Mouse (Mus musculus): Measurements from ENCODE around the gene Fam3b. TPM values are rescaled to one million over a fixed set of nuclear protein-coding genes. Genes with fewer than 3 reads are reported as not detected.

Fam3b gene
- polyA plus RNA-seq, 1 experiment from 2014 or later, result not detected

- H3K4me3 ChIP-seq (ENCODE audit: low read length), result no peak overlapping the region
- 14% methylated on average over 1 of the region's 1 CpGs for WGBS
- H3K9me3 ChIP-seq (ENCODE audit: control insufficient read depth, low read length), result no peaks in the 10 kb centered on the region
- H3K9ac ChIP-seq (ENCODE audit: low read depth, low read length), result no peak overlapping the region
- H3K4me2 ChIP-seq (replicated peaks; ENCODE audit: low read depth, low read length), result no peak overlapping the region
- no peak overlapping the region for H3K27ac ChIP-seq (ENCODE audit: low read depth, low read length)
- no peaks in the 10 kb centered on the region for H3K36me3 ChIP-seq (ENCODE audit: control insufficient read depth, insufficient read depth, low read length)
- H3K27me3 ChIP-seq (ENCODE audit: control insufficient read depth, insufficient read depth, low read length), result no peaks in the 10 kb centered on the region
- no peaks in the 10 kb centered on the region for H3K4me1 ChIP-seq (ENCODE audit: control insufficient read depth, insufficient read depth, low read length)
- ATAC-seq (ENCODE audit: low FRiP score, low TSS enrichment), result 0 out of 2 replicates have a peak, but pooled peaks have one; percentile 55
Observed at GRCm38 (mm10) chr16:97523024-97523423, 8.4 kb upstream of the Fam3b start.

GRCm38 (mm10) chr16:97521983-97522382, 7.4 kb upstream of the Fam3b start:
- no peak for ATAC-seq (ENCODE audit: low FRiP score, low TSS enrichment)

GRCm38 (mm10) chr16:97516341-97516740, 1.7 kb upstream of the Fam3b start:
- no peaks in the 10 kb centered on the region for H3K27me3 ChIP-seq (ENCODE audit: control insufficient read depth, insufficient read depth, low read length)
- H3K4me2 ChIP-seq (replicated peaks; ENCODE audit: low read depth, low read length), result no peak overlapping the region
- ATAC-seq (ENCODE audit: low FRiP score, low TSS enrichment), result no peak
- H3K9ac ChIP-seq (ENCODE audit: low read depth, low read length), result no peak overlapping the region
- no peak overlapping the region for H3K4me3 ChIP-seq (ENCODE audit: low read length)
- H3K27ac ChIP-seq (ENCODE audit: low read depth, low read length), result no peak overlapping the region
- no peaks in the 10 kb centered on the region for H3K9me3 ChIP-seq (ENCODE audit: control insufficient read depth, low read length)
- WGBS, result 78% methylated on average over 3 of the region's 3 CpGs
- no peaks in the 10 kb centered on the region for H3K4me1 ChIP-seq (ENCODE audit: control insufficient read depth, insufficient read depth, low read length)
- H3K36me3 ChIP-seq (ENCODE audit: control insufficient read depth, insufficient read depth, low read length), result no peaks in the 10 kb centered on the region

More at GRCm38 (mm10) chr16:97521983-97522382, 7.4 kb upstream of the Fam3b start:
- no peaks in the 10 kb centered on the region for H3K9me3 ChIP-seq (ENCODE audit: control insufficient read depth, low read length)
- H3K4me1 ChIP-seq (ENCODE audit: control insufficient read depth, insufficient read depth, low read length), result no peaks in the 10 kb centered on the region
- H3K36me3 ChIP-seq (ENCODE audit: control insufficient read depth, insufficient read depth, low read length), result no peaks in the 10 kb centered on the region
- H3K27me3 ChIP-seq (ENCODE audit: control insufficient read depth, insufficient read depth, low read length), result no peaks in the 10 kb centered on the region
- H3K4me2 ChIP-seq (replicated peaks; ENCODE audit: low read depth, low read length), result no peak overlapping the region
- no peak overlapping the region for H3K27ac ChIP-seq (ENCODE audit: low read depth, low read length)
- H3K9ac ChIP-seq (ENCODE audit: low read depth, low read length), result no peak overlapping the region
- no peak overlapping the region for H3K4me3 ChIP-seq (ENCODE audit: low read length)
- 68% methylated on average over 6 of the region's 6 CpGs for WGBS

GRCm38 (mm10) chr16:97512347-97512751, 2.3 kb downstream of the Fam3b start:
- no peak overlapping the region for H3K4me2 ChIP-seq (replicated peaks; ENCODE audit: low read depth, low read length)
- H3K36me3 ChIP-seq (ENCODE audit: control insufficient read depth, insufficient read depth, low read length), result no peaks in the 10 kb centered on the region
- WGBS, result 87% methylated on average over 11 of the region's 12 CpGs
- no peak overlapping the region for H3K27ac ChIP-seq (ENCODE audit: low read depth, low read length)
- H3K4me3 ChIP-seq (ENCODE audit: low read length), result no peak overlapping the region
- H3K9ac ChIP-seq (ENCODE audit: low read depth, low read length), result no peak overlapping the region
- H3K4me1 ChIP-seq (ENCODE audit: control insufficient read depth, insufficient read depth, low read length), result no peaks in the 10 kb centered on the region
- ATAC-seq (ENCODE audit: low FRiP score, low TSS enrichment), result no peak
- H3K9me3 ChIP-seq (ENCODE audit: control insufficient read depth, low read length), result no peaks in the 10 kb centered on the region
- H3K27me3 ChIP-seq (ENCODE audit: control insufficient read depth, insufficient read depth, low read length), result no peaks in the 10 kb centered on the region

- H3K9ac ChIP-seq (ENCODE audit: low read depth, low read length), result no peak overlapping the region
- H3K4me2 ChIP-seq (replicated peaks; ENCODE audit: low read depth, low read length), result no peak overlapping the region
- H3K9me3 ChIP-seq (ENCODE audit: control insufficient read depth, low read length), result no peaks in the 10 kb centered on the region
- no peaks in the 10 kb centered on the region for H3K36me3 ChIP-seq (ENCODE audit: control insufficient read depth, insufficient read depth, low read length)
- H3K27ac ChIP-seq (ENCODE audit: low read depth, low read length), result no peak overlapping the region
- ATAC-seq (ENCODE audit: low FRiP score, low TSS enrichment), result no peak
- no peaks in the 10 kb centered on the region for H3K4me1 ChIP-seq (ENCODE audit: control insufficient read depth, insufficient read depth, low read length)
- H3K27me3 ChIP-seq (ENCODE audit: control insufficient read depth, insufficient read depth, low read length), result no peaks in the 10 kb centered on the region
- no peak overlapping the region for H3K4me3 ChIP-seq (ENCODE audit: low read length)
Observed at GRCm38 (mm10) chr16:97511495-97511894, 3.1 kb downstream of the Fam3b start.

- H3K4me2 ChIP-seq (replicated peaks; ENCODE audit: low read depth, low read length), result no peak overlapping the region
- no peak overlapping the region for H3K4me3 ChIP-seq (ENCODE audit: low read length)
- H3K27me3 ChIP-seq (ENCODE audit: control insufficient read depth, insufficient read depth, low read length), result no peaks in the 10 kb centered on the region
- WGBS, result 17% methylated on average over 5 of the region's 5 CpGs
- H3K9ac ChIP-seq (ENCODE audit: low read depth, low read length), result no peak overlapping the region
- H3K36me3 ChIP-seq (ENCODE audit: control insufficient read depth, insufficient read depth, low read length), result no peaks in the 10 kb centered on the region
- H3K9me3 ChIP-seq (ENCODE audit: control insufficient read depth, low read length), result no peaks in the 10 kb centered on the region
- H3K4me1 ChIP-seq (ENCODE audit: control insufficient read depth, insufficient read depth, low read length), result no peaks in the 10 kb centered on the region
- no peak overlapping the region for H3K27ac ChIP-seq (ENCODE audit: low read depth, low read length)
- ATAC-seq (ENCODE audit: low FRiP score, low TSS enrichment), result no peak
Observed at GRCm38 (mm10) chr16:97510849-97511248, 3.8 kb downstream of the Fam3b start.

GRCm38 (mm10) chr16:97507783-97508182, 6.8 kb downstream of the Fam3b start:
- Histone ChIP-seq H3K4me1 (ENCODE audit: control insufficient read depth, insufficient read depth, low read length) (no peaks in the 10 kb centered on the region), H3K4me3 (ENCODE audit: low read length) (no peak overlapping the region), H3K27me3 (ENCODE audit: control insufficient read depth, insufficient read depth, low read length) (no peaks in the 10 kb centered on the region), H3K36me3 (ENCODE audit: control insufficient read depth, insufficient read depth, low read length) (no peaks in the 10 kb centered on the region), H3K27ac (ENCODE audit: low read depth, low read length) (no peak overlapping the region), H3K4me2 (replicated peaks; ENCODE audit: low read depth, low read length) (no peak overlapping the region), H3K9me3 (ENCODE audit: control insufficient read depth, low read length) (no peaks in the 10 kb centered on the region), H3K9ac (ENCODE audit: low read depth, low read length) (no peak overlapping the region)
- no peak for ATAC-seq (ENCODE audit: low FRiP score, low TSS enrichment)

- no peak overlapping the region for H3K4me2 ChIP-seq (replicated peaks; ENCODE audit: low read depth, low read length)
- no peak overlapping the region for H3K9ac ChIP-seq (ENCODE audit: low read depth, low read length)
- 82% methylated on average over 3 of the region's 3 CpGs for WGBS
- no peaks in the 10 kb centered on the region for H3K27me3 ChIP-seq (ENCODE audit: control insufficient read depth, insufficient read depth, low read length)
- H3K36me3 ChIP-seq (ENCODE audit: control insufficient read depth, insufficient read depth, low read length), result no peaks in the 10 kb centered on the region
- no peak overlapping the region for H3K4me3 ChIP-seq (ENCODE audit: low read length)
- no peak overlapping the region for H3K27ac ChIP-seq (ENCODE audit: low read depth, low read length)
- H3K9me3 ChIP-seq (ENCODE audit: control insufficient read depth, low read length), result no peaks in the 10 kb centered on the region
- ATAC-seq (ENCODE audit: low FRiP score, low TSS enrichment), result no peak
- H3K4me1 ChIP-seq (ENCODE audit: control insufficient read depth, insufficient read depth, low read length), result no peaks in the 10 kb centered on the region
Observed at GRCm38 (mm10) chr16:97504793-97505192, 9.8 kb downstream of the Fam3b start.

- no peaks in the 10 kb centered on the region for H3K27me3 ChIP-seq (ENCODE audit: control insufficient read depth, insufficient read depth, low read length)
- 83% methylated on average over 3 of the region's 3 CpGs for WGBS
- H3K27ac ChIP-seq (ENCODE audit: low read depth, low read length), result no peak overlapping the region
- H3K9ac ChIP-seq (ENCODE audit: low read depth, low read length), result no peak overlapping the region
- H3K9me3 ChIP-seq (ENCODE audit: control insufficient read depth, low read length), result no peaks in the 10 kb centered on the region
- no peaks in the 10 kb centered on the region for H3K4me1 ChIP-seq (ENCODE audit: control insufficient read depth, insufficient read depth, low read length)
- no peak overlapping the region for H3K4me2 ChIP-seq (replicated peaks; ENCODE audit: low read depth, low read length)
- no peak overlapping the region for H3K4me3 ChIP-seq (ENCODE audit: low read length)
- no peak for ATAC-seq (ENCODE audit: low FRiP score, low TSS enrichment)
- no peaks in the 10 kb centered on the region for H3K36me3 ChIP-seq (ENCODE audit: control insufficient read depth, insufficient read depth, low read length)
Observed at GRCm38 (mm10) chr16:97503849-97504248, 10.8 kb downstream of the Fam3b start.

- 91% methylated on average over 7 of the region's 7 CpGs for WGBS
Observed at GRCm38 (mm10) chr16:97500901-97501300, 13.7 kb downstream of the Fam3b start.

More at GRCm38 (mm10) chr16:97500901-97501300, 13.7 kb downstream of the Fam3b start:
- Histone ChIP-seq H3K4me2 (replicated peaks; ENCODE audit: low read depth, low read length) (no peak overlapping the region), H3K4me3 (ENCODE audit: low read length) (no peak overlapping the region), H3K9me3 (ENCODE audit: control insufficient read depth, low read length) (no peaks in the 10 kb centered on the region), H3K27ac (ENCODE audit: low read depth, low read length) (no peak overlapping the region), H3K36me3 (ENCODE audit: control insufficient read depth, insufficient read depth, low read length) (no peaks in the 10 kb centered on the region), H3K9ac (ENCODE audit: low read depth, low read length) (no peak overlapping the region), H3K4me1 (ENCODE audit: control insufficient read depth, insufficient read depth, low read length) (no peaks in the 10 kb centered on the region), H3K27me3 (ENCODE audit: control insufficient read depth, insufficient read depth, low read length) (no peaks in the 10 kb centered on the region)
- no peak for ATAC-seq (ENCODE audit: low FRiP score, low TSS enrichment)

All from kidney, embryonic 14.5 days (tissue).